Mouse (Mus musculus): ENCODE measurements around the gene Ptpro. TPM values are rescaled to one million over a fixed set of nuclear protein-coding genes. Genes with fewer than 3 reads are reported as not detected.

Ptpro gene
- total and polyA plus RNA-seq, 3 experiments: 0.11 to 0.16 TPM; not detected in 1

- in situ Hi-C loops (cut with MboI; ENCODE audit: low pct_ligation_motif_present, low pct_unique_long_range_greater_than_20kb, low sequenced_read_pairs): no loop called here
- Histone ChIP-seq H3K4me2 (ENCODE audit: insufficient read depth, low read depth, poor library complexity, severe bottlenecking) (no peak overlapping the region), H3K36me3 (replicated peaks in 1 of 2; ENCODE audit: control insufficient read depth in 1 of 2, insufficient read depth in 1 of 2, low read length in 1 of 2) (no peaks in the 10 kb centered on the region), H3K27ac (ENCODE audit: insufficient read depth, low read depth) (no peak overlapping the region), H3K9ac (ENCODE audit: insufficient read depth, low read depth) (no peak overlapping the region), H3K27me3 (replicated peaks) (no peaks in the 10 kb centered on the region), H3K9me3 (replicated peaks; ENCODE audit: low read length) (no peaks in the 10 kb centered on the region), H3K4me1 (ENCODE audit: control insufficient read depth in 1 of 2, insufficient read depth in 2 of 2) (peaks cover 0 to 10% of the 10 kb centered on the region in 2 experiments; a peak in 2 of 4 replicates), H3K4me3 (replicated peaks in 1 of 3; ENCODE audit: low read depth in 2 of 3, low read length in 2 of 3, poor library complexity in 1 of 3) (no peak overlapping the region), H3K79me2 (replicated peaks; ENCODE audit: control insufficient read depth, extremely low read depth, insufficient read depth, poor library complexity, severe bottlenecking) (no peaks in the 10 kb centered on the region)
- TF ChIP-seq MXI1 (IDR thresholded peaks at IDR 0.05; ENCODE audit: low read depth, low read length) (no peak), SIN3A (IDR thresholded peaks at IDR 0.05; ENCODE audit: low read length) (no peak), MEF2A (IDR thresholded peaks at IDR 0.05; ENCODE audit: borderline replicate concordance, low read depth, low read length) (no peak), MAZ (IDR thresholded peaks at IDR 0.05; ENCODE audit: low read depth, low read length) (no peak)
- dilution Hi-C loops (cut with MboI; ENCODE audit: extremely low pct_ligation_motif_present, extremely low pct_unique_long_range_greater_than_20kb, low sequenced_read_pairs): no loop called here
- no peak for DNase-seq (ENCODE audit: extremely low read depth)
Measured at GRCm38 (mm10) chr6:137288264-137288663, 36.1 kb downstream of the Ptpro start.

DNA sequence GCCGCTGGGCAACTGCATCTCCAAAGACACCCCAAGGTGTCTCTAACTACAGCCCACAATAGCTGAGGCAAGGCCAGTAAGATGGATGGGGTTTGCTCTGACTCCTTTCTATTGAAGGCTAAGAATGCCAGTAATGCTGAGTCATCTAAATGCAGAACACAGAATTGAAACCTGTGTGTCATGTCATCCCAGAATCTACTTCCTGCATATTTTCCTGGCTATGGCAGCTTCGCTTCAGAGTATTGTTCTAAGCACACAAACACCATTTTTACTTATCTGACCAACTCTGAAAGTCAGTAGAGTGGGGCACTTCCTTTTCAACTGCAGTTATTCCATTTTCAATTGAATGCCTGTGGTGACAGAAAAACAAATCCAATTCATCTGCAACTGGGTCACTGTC lies 40.3 kb downstream of the Ptpro start:
- no peaks in the 10 kb centered on the region for H3K79me2 ChIP-seq (replicated peaks; ENCODE audit: control insufficient read depth, extremely low read depth, insufficient read depth, poor library complexity, severe bottlenecking)
- peak; percentile 16 for DNase-seq (ENCODE audit: extremely low read depth)
- no peak overlapping the region for H3K4me2 ChIP-seq (ENCODE audit: insufficient read depth, low read depth, poor library complexity, severe bottlenecking)
- H3K9me3 ChIP-seq (replicated peaks; ENCODE audit: low read length): no peaks in the 10 kb centered on the region
- H3K9ac ChIP-seq (ENCODE audit: insufficient read depth, low read depth): no peak overlapping the region
- no peaks in the 10 kb centered on the region for H3K27me3 ChIP-seq (replicated peaks)
- no peak for TF ChIP-seq POLR2AphosphoS2 (IDR thresholded peaks at IDR 0.05; ENCODE audit: low read depth, low read length)
- peak; percentile 87 for TF ChIP-seq MAFK (IDR thresholded peaks at IDR 0.05; ENCODE audit: insufficient replicate concordance, low read length)
- no peak for TF ChIP-seq GABPA (IDR thresholded peaks at IDR 0.05; ENCODE audit: insufficient replicate concordance, low read depth, low read length)
- TF ChIP-seq TBP (conservative IDR thresholded peaks at IDR 0.05; ENCODE audit: low read depth, low read length): no peak
- no peak for TF ChIP-seq USF2 (conservative IDR thresholded peaks at IDR 0.05; ENCODE audit: low read depth, low read length)
- no peak for TF ChIP-seq MAX (IDR thresholded peaks at IDR 0.05; ENCODE audit: low read length)
- H3K27ac ChIP-seq (ENCODE audit: insufficient read depth, low read depth): no peak overlapping the region
- peaks cover 0 to 10% of the 10 kb centered on the region in 2 experiments; a peak in 2 of 4 replicates for H3K4me1 ChIP-seq (ENCODE audit: control insufficient read depth in 1 of 2, insufficient read depth in 2 of 2)
- dilution Hi-C loops (cut with MboI; ENCODE audit: extremely low pct_ligation_motif_present, extremely low pct_unique_long_range_greater_than_20kb, low sequenced_read_pairs): no loop called here
- in situ Hi-C loops (cut with MboI; ENCODE audit: low pct_ligation_motif_present, low pct_unique_long_range_greater_than_20kb, low sequenced_read_pairs): no loop called here
- no peaks in the 10 kb centered on the region for H3K36me3 ChIP-seq (replicated peaks in 1 of 2; ENCODE audit: control insufficient read depth in 1 of 2, insufficient read depth in 1 of 2, low read length in 1 of 2)
- H3K4me3 ChIP-seq (replicated peaks in 1 of 3; ENCODE audit: low read depth in 2 of 3, low read length in 2 of 3, poor library complexity in 1 of 3): no peak overlapping the region

GRCm38 (mm10) chr6:137294973-137295820 lies 43.1 kb downstream of the Ptpro start:
- H3K79me2 ChIP-seq (replicated peaks; ENCODE audit: control insufficient read depth, extremely low read depth, insufficient read depth, poor library complexity, severe bottlenecking): no peaks in the 10 kb centered on the region
- no peak overlapping the region for H3K9ac ChIP-seq (ENCODE audit: insufficient read depth, low read depth)
- no peak overlapping the region for H3K27ac ChIP-seq (ENCODE audit: insufficient read depth, low read depth)
- H3K9me3 ChIP-seq (replicated peaks; ENCODE audit: low read length): no peaks in the 10 kb centered on the region
- H3K4me3 ChIP-seq (replicated peaks in 1 of 3; ENCODE audit: low read depth in 2 of 3, low read length in 2 of 3, poor library complexity in 1 of 3): no peak overlapping the region
- in situ Hi-C loops (cut with MboI; ENCODE audit: low pct_ligation_motif_present, low pct_unique_long_range_greater_than_20kb, low sequenced_read_pairs): no loop called here
- no peaks in the 10 kb centered on the region for H3K36me3 ChIP-seq (replicated peaks in 1 of 2; ENCODE audit: control insufficient read depth in 1 of 2, insufficient read depth in 1 of 2, low read length in 1 of 2)
- DNase-seq (ENCODE audit: extremely low read depth): no peak
- H3K4me1 ChIP-seq (ENCODE audit: control insufficient read depth in 1 of 2, insufficient read depth in 2 of 2): peaks cover 0 to 10% of the 10 kb centered on the region in 2 experiments; a peak in 2 of 4 replicates
- no peaks in the 10 kb centered on the region for H3K27me3 ChIP-seq (replicated peaks)
- dilution Hi-C loops (cut with MboI; ENCODE audit: extremely low pct_ligation_motif_present, extremely low pct_unique_long_range_greater_than_20kb, low sequenced_read_pairs): no loop called here
- TF ChIP-seq ZC3H11A (IDR thresholded peaks at IDR 0.05; ENCODE audit: low read depth, low read length) (no peak), UBTF (IDR thresholded peaks at IDR 0.05; ENCODE audit: low read depth, low read length) (no peak)
- H3K4me2 ChIP-seq (ENCODE audit: insufficient read depth, low read depth, poor library complexity, severe bottlenecking): no peak overlapping the region
